Mouse (Mus musculus) liver, postnatal 0 days (tissue): ENCODE data around the gene Acads. TPM values are rescaled to one million over a fixed set of nuclear protein-coding genes. Genes with fewer than 3 reads are reported as not detected.
A peak's percentile ranks its signal among the peaks of the same experiment; 100 is the strongest.
"Not testable (repeated sequence)": the region's sequence is repeated elsewhere in the genome, so short reads cannot be mapped to it uniquely, and the experiment has no call there.

Experiments
- ATAC-seq: fragments of 200-750 bp; cut with Nextera tagmentation; 2 replicates; pipeline ENCODE4 v1.8.0; 2017; ENCODE audit warnings: mild to moderate bottlenecking, moderate library complexity
- DNase-seq: peaks from one replicate; pipeline ENCODE4 v3.0.0-alpha.2; 2016
- H3K27ac ChIP-seq: fragments of 300-500 bp; sonication (generic); 2 replicates; pipeline ENCODE4 v1.5.1; 2014; ENCODE audit warnings: antibody characterized with exemption, moderate library complexity, mild to moderate bottlenecking, low read depth
- H3K27me3 ChIP-seq: fragments of 300-500 bp; sonication (generic); 2 replicates; pipeline ENCODE4 v1.6.1; 2014; ENCODE audit warnings: low read length, control low read depth, mixed read lengths; ENCODE audit not compliant: insufficient read depth
- H3K36me3 ChIP-seq: fragments of 300-500 bp; sonication (generic); replicated peaks from 2 replicates; pipeline ENCODE4 v1.6.1; 2014; ENCODE audit warnings: mild to moderate bottlenecking, control low read depth, low read length, moderate library complexity, mixed read lengths; ENCODE audit not compliant: insufficient read depth
- H3K4me1 ChIP-seq: fragments of 300-500 bp; sonication (generic); 2 replicates; pipeline ENCODE4 v1.6.1; 2014; ENCODE audit warnings: antibody characterized with exemption, mild to moderate bottlenecking, control low read depth; ENCODE audit not compliant: insufficient read depth
- H3K4me2 ChIP-seq: fragments of 300-500 bp; sonication (generic); 2 replicates; pipeline ENCODE4 v1.6.1; 2014; ENCODE audit warnings: low read depth, mild to moderate bottlenecking, low read length, moderate library complexity, mixed read lengths
- H3K4me3 ChIP-seq: fragments of 300-500 bp; sonication (generic); 2 replicates; pipeline ENCODE4 v1.5.1; 2014; ENCODE audit warnings: low read depth, low read length
- H3K9ac ChIP-seq: fragments of 300-500 bp; sonication (generic); replicated peaks from 2 replicates; pipeline ENCODE4 v1.6.1; 2014; ENCODE audit warnings: mild to moderate bottlenecking, moderate library complexity
- H3K9me3 ChIP-seq: fragments of 300-500 bp; sonication (generic); 2 replicates; pipeline ENCODE4 v1.6.1; 2016; ENCODE audit warnings: mild to moderate bottlenecking, control low read depth, low read length, mixed read lengths
- CTCF ChIP-seq: sonication (generic); IDR thresholded peaks from 2 replicates; pipeline ENCODE4 v1.5.1; 2016; ENCODE audit warnings: antibody characterized with exemption, low read depth
- EP300 ChIP-seq: IDR thresholded peaks from 2 replicates; pipeline ENCODE4 v1.6.1; 2016; ENCODE audit warnings: antibody characterized with exemption, low read depth, mild to moderate bottlenecking
- WGBS: fragments of 180-500 bp; shearing (Covaris S2); extraction: QIAGEN DNeasy Blood & Tissue Kit; methylation state at CpG from one replicate; pipeline ENCODE4 v1.1.7; 2014; ENCODE audit not compliant: insufficient replicate concordance; 5-methylcytosine and 5-hydroxymethylcytosine counted together
- polyA plus RNA-seq: library from polyadenylated mRNA; unstranded; fragments of >200 nt; fragmentation: Nextera tagmentation; extraction: Ambion mirVana; gene quantifications from 2 replicates; pipeline ENCODE4 v1.2.1, GENCODE M21; 2015

The Acads gene
- polyA plus RNA-seq: 87.9 and 93.4 TPM in 2 replicates

DNA sequence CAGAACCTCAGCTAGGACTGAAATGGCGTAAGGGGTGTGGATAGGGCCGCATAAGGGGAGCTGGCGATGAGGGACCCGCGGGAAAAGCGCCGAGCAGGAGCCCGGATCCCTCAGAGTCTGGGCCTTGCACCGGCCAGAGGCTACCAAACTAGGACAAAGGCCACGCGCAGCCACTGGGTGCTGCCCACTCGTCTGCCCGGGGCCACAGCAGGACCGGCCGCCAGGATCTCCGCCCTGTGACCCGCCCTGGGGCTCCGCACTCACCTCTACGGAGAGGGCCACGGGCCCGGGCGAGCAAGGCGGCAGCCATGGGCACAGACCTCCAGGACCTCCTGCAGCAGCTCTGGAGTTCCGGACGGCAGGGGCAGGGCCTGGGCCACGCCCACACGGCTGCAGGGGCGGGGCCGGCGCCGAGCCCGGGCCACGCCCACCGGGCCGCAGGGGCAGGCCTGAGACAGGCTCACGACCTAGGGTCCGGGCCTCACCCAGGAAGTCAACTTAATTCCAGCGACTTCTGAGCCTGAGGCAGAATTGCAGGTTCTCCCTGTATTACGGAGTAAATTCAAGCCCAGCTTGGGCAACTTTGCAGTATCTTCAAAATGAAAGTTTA is at the start of gene Acads:
Gene Acads, minus strand, starts transcription at position 386 of the 610 bp plus-strand sequence.
- peak within 1 kb of the TSS; percentile 86 for H3K27ac ChIP-seq
- peak within 1 kb of the TSS; percentile 96 for H3K4me2 ChIP-seq
- TF ChIP-seq CTCF: no peak
- no peak for TF ChIP-seq EP300
- DNase-seq (peak; percentile 90), ATAC-seq (peak; percentile 94)
- peaks cover 11% of the 10 kb centered on the region; the same call in 1 of the 2 replicates for H3K36me3 ChIP-seq
- peak within 1 kb of the TSS; percentile 86 for H3K4me3 ChIP-seq
- H3K27me3 ChIP-seq: no peaks in the 10 kb centered on the region
- peaks cover 8% of the 10 kb centered on the region for H3K4me1 ChIP-seq
- peak within 1 kb of the TSS; percentile 78 for H3K9ac ChIP-seq
- no peaks in the 10 kb centered on the region for H3K9me3 ChIP-seq
- under 1% methylated on average over 38 of the region's 39 CpGs for WGBS

DNA sequence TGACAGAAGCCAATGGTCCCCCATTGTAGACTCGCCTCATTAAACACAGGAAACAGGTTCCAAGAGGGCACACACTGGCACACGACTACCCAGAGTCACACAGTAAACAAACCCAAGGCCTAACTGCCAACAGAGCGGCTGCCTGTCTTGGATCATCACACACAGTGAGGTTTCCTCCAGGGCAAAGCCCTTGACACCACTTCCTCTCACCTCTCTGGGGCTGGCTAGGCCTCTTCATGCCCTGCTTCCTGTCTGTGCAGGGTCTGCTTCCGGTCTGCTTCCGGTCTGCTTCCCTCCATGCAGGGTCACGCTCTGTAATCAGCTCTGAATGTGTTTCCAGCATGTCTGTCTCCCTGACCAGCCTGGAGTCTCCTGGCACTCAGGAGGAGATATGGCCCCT is 48.2 kb upstream of the Acads start:
- H3K4me1 ChIP-seq: peaks cover 16% of the 10 kb centered on the region
- 31% methylated on average over 6 of the region's 6 CpGs for WGBS
- DNase-seq (peak; percentile 62), ATAC-seq (peak; percentile 73)
- H3K27me3 ChIP-seq: no peaks in the 10 kb centered on the region
- H3K36me3 ChIP-seq: no peaks in the 10 kb centered on the region
- H3K9me3 ChIP-seq: no peaks in the 10 kb centered on the region
- H3K9ac ChIP-seq: no peak overlapping the region
- H3K4me3 ChIP-seq: no peak overlapping the region
- H3K27ac ChIP-seq: peak overlapping the region; percentile 68
- no peak overlapping the region for H3K4me2 ChIP-seq
- no peak for TF ChIP-seq EP300
- TF ChIP-seq CTCF: no peak

DNA sequence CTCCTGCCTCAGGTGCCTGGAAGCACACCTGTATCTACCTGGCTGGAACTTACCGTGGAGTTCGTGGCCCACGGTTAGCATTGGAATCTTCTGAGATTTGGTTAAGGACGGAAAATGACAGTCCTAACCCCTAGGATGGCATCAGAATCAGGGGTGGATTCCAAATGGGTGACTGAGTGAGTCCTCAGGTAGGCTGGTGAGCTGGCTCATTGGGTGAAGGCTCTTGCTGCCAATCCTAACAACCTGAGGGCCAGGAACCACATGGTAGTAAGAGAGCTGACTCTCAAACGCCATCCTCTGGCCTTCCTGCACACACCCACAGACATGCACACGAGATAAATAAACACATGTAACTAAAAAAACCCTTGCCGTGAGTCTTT is 47.7 kb upstream of the Acads start:
- Histone ChIP-seq H3K9me3 (no peaks in the 10 kb centered on the region), H3K4me1 (peaks cover 16% of the 10 kb centered on the region), H3K4me2 (no peak overlapping the region), H3K9ac (no peak overlapping the region), H3K4me3 (no peak overlapping the region), H3K27me3 (no peaks in the 10 kb centered on the region), H3K27ac (peak overlapping the region; percentile 68), H3K36me3 (no peaks in the 10 kb centered on the region)
- 66% methylated on average over 7 of the region's 7 CpGs for WGBS
- DNase-seq: no peak
- TF ChIP-seq EP300: no peak
- no peak for TF ChIP-seq CTCF
- no peak for ATAC-seq

DNA sequence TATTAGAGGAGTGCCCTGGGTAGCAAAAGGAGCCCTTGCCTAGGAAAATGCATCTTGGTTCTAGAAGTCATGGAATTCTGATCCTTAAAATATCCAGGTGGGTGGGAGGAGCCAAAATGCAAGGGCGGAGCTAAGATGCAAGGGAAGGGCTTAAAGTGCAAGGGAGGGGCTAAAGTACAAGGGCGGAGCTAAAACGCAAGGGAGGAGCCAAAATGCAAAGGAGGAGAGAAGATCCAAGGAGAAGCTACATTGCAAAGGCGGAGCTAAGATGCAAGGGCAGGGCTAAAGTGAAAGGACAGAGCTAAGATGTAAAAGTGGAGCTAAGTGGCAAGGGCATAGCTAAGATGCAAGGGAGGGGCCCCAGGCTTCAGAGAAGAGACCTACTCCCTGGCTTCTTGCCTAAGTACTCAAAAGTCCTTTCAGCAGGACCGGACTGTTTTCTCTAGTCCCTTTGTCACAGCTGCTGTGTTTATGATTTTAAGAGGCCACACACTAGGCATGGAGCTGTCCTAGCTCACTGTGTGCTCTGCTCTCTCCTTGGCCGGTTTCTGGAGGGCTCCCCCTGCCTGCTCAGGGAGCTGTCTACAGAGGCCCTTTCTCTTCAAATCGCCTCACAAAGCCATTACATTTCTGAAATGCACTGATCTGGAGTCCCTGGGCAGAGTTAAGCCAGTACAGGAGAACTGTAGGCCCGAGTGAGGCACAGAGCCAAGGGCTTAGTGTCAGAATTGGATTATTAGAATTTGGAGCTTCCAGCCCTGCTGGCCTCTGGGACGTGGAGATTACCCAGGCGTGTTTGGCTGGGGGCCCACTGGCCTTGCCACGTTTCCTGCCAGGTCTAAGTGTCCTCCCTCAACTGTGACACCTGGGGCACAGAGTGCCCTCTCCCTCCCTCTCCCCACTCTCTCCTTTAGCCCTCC is 47.0 kb upstream of the Acads start:
- Histone ChIP-seq H3K4me2 (no peak overlapping the region), H3K4me3 (no peak overlapping the region), H3K9ac (no peak overlapping the region), H3K36me3 (no peaks in the 10 kb centered on the region), H3K9me3 (no peaks in the 10 kb centered on the region), H3K27me3 (no peaks in the 10 kb centered on the region), H3K4me1 (peaks cover 20% of the 10 kb centered on the region), H3K27ac (peak overlapping the region; percentile 68)
- TF ChIP-seq CTCF (no peak), EP300 (no peak)
- ATAC-seq (peak; percentile 6; the same call in 1 of the 2 replicates), DNase-seq (peak; percentile 45)
- 58% methylated on average over 11 of the region's 11 CpGs for WGBS

DNA sequence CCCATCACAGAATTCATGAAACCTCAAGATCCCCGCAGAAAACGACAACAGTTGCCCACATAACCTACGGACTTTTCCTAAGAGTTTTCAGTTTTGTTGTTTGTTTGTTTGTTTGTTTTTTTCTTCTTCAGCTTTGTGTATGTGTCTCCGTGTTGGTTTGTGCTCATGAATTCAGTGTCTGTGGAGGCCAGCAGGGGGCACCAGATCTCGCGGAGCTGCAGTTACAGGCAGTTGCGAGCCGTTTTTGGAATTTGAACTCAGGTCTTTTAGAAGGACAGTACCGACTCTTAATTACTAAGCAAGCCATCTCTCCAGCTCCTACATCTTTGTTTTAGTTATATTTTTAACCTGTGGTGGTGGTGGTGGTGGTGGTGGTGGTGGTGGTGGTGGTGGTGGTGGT is 46.2 kb upstream of the Acads start:
- 65% methylated on average over 9 of the region's 9 CpGs for WGBS
- Histone ChIP-seq H3K9ac (no peak overlapping the region), H3K36me3 (no peaks in the 10 kb centered on the region), H3K27ac (no peak overlapping the region), H3K4me2 (no peak overlapping the region), H3K27me3 (no peaks in the 10 kb centered on the region), H3K4me1 (peaks cover 27% of the 10 kb centered on the region), H3K9me3 (no peaks in the 10 kb centered on the region), H3K4me3 (no peak overlapping the region)
- DNase-seq: no peak
- ATAC-seq: no peak
- TF ChIP-seq CTCF: peak; percentile 58
- no peak for TF ChIP-seq EP300

DNA sequence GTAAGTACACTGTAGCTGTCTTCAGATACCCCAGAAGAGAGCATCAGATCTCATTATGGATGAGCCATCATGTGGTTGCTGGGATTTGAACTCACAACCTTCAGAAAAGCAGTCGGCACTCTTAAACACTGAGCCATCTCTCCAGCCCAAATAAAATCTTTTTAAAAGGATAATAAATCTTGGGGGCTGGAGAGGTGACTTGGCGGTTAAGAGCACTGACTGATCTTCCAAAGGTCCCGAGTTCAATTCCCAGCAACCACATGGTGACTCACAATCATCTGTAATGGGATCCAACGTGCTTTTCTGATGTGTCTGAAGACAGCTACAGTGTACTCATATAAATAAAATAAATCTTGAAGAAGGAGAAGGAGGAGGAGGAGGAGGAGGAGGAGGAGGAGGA is 45.3 kb upstream of the Acads start:
- not testable (repeated sequence) for H3K4me2 ChIP-seq, H3K9ac ChIP-seq, H3K9me3 ChIP-seq, ATAC-seq, H3K36me3 ChIP-seq, H3K27me3 ChIP-seq, H3K4me3 ChIP-seq, DNase-seq, H3K27ac ChIP-seq
- 77% methylated on average over 4 of the region's 4 CpGs for WGBS
- H3K4me1 ChIP-seq: peaks cover 27% of the 10 kb centered on the region
